Mouse (Mus musculus): Measurements from ENCODE around the gene Spata31d1b.

GRCm38 (mm10) chr13:59689843-59690242 is 22.2 kb upstream of the Spata31d1b start:
- TF ChIP-seq CTCF (IDR thresholded peaks at IDR 0.05; ENCODE audit: low read depth) (no peak), EP300 (IDR thresholded peaks at IDR 0.05; ENCODE audit: low read depth) (no peak)

All from heart, postnatal 0 days (tissue).